Mouse (Mus musculus): ENCODE data around the gene D430041D05Rik. TPM values are rescaled to one million over a fixed set of nuclear protein-coding genes. Genes with fewer than 3 reads are reported as not detected.
A peak's percentile ranks its signal among the peaks of the same experiment; 100 is the strongest.
"Not testable (repeated sequence)": the region's sequence is repeated elsewhere in the genome, so short reads cannot be mapped to it uniquely, and the experiment has no call there.

The D430041D05Rik gene
- polyA plus RNA-seq, 3 experiments from 2014 or later: 0.17 TPM; not detected in 2

GRCm38 (mm10) chr2:104147910-104148561 lies 262.8 kb downstream of the D430041D05Rik start:
- ATAC-seq: no peak

- no peak for ATAC-seq
Observed at GRCm38 (mm10) chr2:104145983-104146382, 264.8 kb downstream of the D430041D05Rik start.

- no peak for ATAC-seq
Observed at GRCm38 (mm10) chr2:104144004-104144403, 266.8 kb downstream of the D430041D05Rik start.

- ATAC-seq: no peak
Observed at GRCm38 (mm10) chr2:104142140-104142539, 268.7 kb downstream of the D430041D05Rik start.

- ATAC-seq: no peak
Observed at GRCm38 (mm10) chr2:104135920-104136319, 274.9 kb downstream of the D430041D05Rik start.

GRCm38 (mm10) chr2:104134150-104135056 lies 276.4 kb downstream of the D430041D05Rik start:
- peak; percentile 84 for ATAC-seq

- no peak for ATAC-seq
Observed at GRCm38 (mm10) chr2:104133042-104133810, 277.6 kb downstream of the D430041D05Rik start.

GRCm38 (mm10) chr2:104132266-104132859 lies 278.4 kb downstream of the D430041D05Rik start:
- ATAC-seq: no peak

GRCm38 (mm10) chr2:104130969-104131368 lies 279.8 kb downstream of the D430041D05Rik start:
- ATAC-seq: no peak

- no peak for ATAC-seq
Observed at GRCm38 (mm10) chr2:104130165-104130564, 280.6 kb downstream of the D430041D05Rik start.

GRCm38 (mm10) chr2:104128803-104129531 lies 281.8 kb downstream of the D430041D05Rik start:
- no peak for ATAC-seq

- no peak for ATAC-seq
Observed at GRCm38 (mm10) chr2:104124071-104124470, 286.7 kb downstream of the D430041D05Rik start.

- no peak for ATAC-seq
Observed at GRCm38 (mm10) chr2:104123540-104123939, 287.3 kb downstream of the D430041D05Rik start.

GRCm38 (mm10) chr2:104122505-104123378 lies 288.1 kb downstream of the D430041D05Rik start, which contains the start of gene A930018P22Rik:
Gene A930018P22Rik, plus strand, starts transcription at chr2:104122769.
- ATAC-seq: peak; percentile 88

- no peak for ATAC-seq
Observed at GRCm38 (mm10) chr2:104121681-104122504, 288.9 kb downstream of the D430041D05Rik start.

- ATAC-seq: no peak
Observed at GRCm38 (mm10) chr2:104120312-104120711, 290.5 kb downstream of the D430041D05Rik start.

GRCm38 (mm10) chr2:104119097-104119496 lies 291.7 kb downstream of the D430041D05Rik start:
- ATAC-seq: no peak

GRCm38 (mm10) chr2:104117173-104117572 lies 293.6 kb downstream of the D430041D05Rik start:
- not testable (repeated sequence) for ATAC-seq

GRCm38 (mm10) chr2:104114898-104115297 lies 295.9 kb downstream of the D430041D05Rik start:
- no peak for ATAC-seq

- not testable (repeated sequence) for ATAC-seq
Observed at GRCm38 (mm10) chr2:104113563-104113962, 297.2 kb downstream of the D430041D05Rik start.

Measured in inflammation-experienced regulatory T-cells, adult 6 months (primary cell).